Mouse (Mus musculus) cerebellum, adult (tissue): ENCODE measurements at regions not wholly inside any gene's neighbourhood (a gene's known extent, or its start where the extent isn't known, plus 50 kb on each side); places are given as distances from the start of the nearest gene placed in this dataset.

Experiments
- ATAC-seq: cut with Nextera tagmentation; 2 replicates; pipeline ENCODE4 v1.9.2; 2017; ENCODE audit warnings: mild to moderate bottlenecking, moderate library complexity, mixed read lengths; ENCODE audit not compliant: insufficient number of reproducible peaks, low FRiP score, low TSS enrichment

DNA sequence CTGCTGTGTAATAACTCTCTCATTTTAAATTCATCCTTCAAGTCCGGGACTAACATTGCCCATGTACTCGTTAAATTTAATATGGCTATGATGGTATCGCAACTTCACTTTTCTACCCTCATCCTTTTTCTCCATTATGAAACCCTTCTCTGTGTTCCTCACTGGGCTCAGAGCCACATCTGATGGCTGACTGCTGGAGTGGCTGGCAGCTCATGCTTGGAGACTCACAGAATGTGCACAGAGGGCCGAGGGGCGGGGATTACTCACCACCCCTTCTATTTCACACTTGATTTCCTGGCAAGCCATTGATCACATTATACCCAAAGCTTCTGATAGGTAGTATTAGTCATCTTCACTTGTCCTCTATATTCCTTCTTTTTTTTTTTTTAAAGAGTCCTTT lies 81.1 kb upstream of the Vwde start:
- no peak for ATAC-seq

- no peak for ATAC-seq
These were observed 73.4 kb upstream of the Vwde start for GRCm38 (mm10) chr6:13298171-13298570.

GRCm38 (mm10) chr6:13297110-13297509 lies 72.3 kb upstream of the Vwde start:
- ATAC-seq = no peak

- ATAC-seq = no peak
These were observed 71.3 kb upstream of the Vwde start for GRCm38 (mm10) chr6:13296041-13296440.

GRCm38 (mm10) chr6:13294393-13294792 lies 69.6 kb upstream of the Vwde start:
- ATAC-seq = no peak

DNA sequence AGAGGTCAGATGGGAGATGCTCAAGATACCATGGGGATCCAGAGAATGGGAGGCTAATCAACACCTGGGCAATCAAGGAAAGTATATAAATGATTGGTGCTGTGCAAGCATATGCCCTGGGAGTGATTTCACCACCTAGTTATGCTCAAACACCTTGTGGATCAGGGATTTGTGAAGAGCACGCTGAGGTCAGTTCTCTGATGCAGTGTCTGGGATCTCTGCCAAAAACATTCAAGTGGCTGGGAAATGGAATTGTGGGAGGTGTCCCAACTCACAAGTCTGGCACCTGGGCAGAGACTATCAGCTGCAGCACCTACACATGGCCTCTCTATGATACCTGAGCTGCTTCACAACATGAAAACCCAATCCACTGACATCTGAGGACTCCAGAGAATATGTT lies 63.7 kb upstream of the Vwde start:
- ATAC-seq = no peak

- ATAC-seq = no peak
These were observed 63.0 kb upstream of the Vwde start for GRCm38 (mm10) chr6:13287812-13288211.

GRCm38 (mm10) chr6:13286542-13287273 lies 61.9 kb upstream of the Vwde start:
- ATAC-seq = 0 out of 2 replicates have a peak, but pooled peaks have one; percentile 31

- ATAC-seq = no peak
These were observed 56.1 kb upstream of the Vwde start for GRCm38 (mm10) chr6:13280835-13281234.
